Mouse (Mus musculus) forebrain, embryonic 12.5 days (tissue): ENCODE measurements around the gene Cnn3. TPM values are rescaled to one million over a fixed set of nuclear protein-coding genes. Genes with fewer than 3 reads are reported as not detected.

ENCODE experiments used
- ATAC-seq: fragments of 200-750 bp; cut with Nextera tagmentation; 2 replicates; pipeline ENCODE4 v1.8.0; 2017; ENCODE audit warnings: moderate TSS enrichment; ENCODE audit not compliant: low FRiP score
- H3K27ac ChIP-seq: fragments of 300-500 bp; sonication (generic); 2 replicates; pipeline ENCODE4 v1.5.1; 2016; ENCODE audit warnings: mild to moderate bottlenecking
- H3K27me3 ChIP-seq: fragments of 300-500 bp; sonication (generic); 2 replicates; pipeline ENCODE4 v1.6.1; 2016; ENCODE audit warnings: mild to moderate bottlenecking
- H3K36me3 ChIP-seq: fragments of 300-500 bp; sonication (generic); replicated peaks from 2 replicates; pipeline ENCODE4 v1.6.1; 2016; ENCODE audit warnings: mild to moderate bottlenecking
- H3K4me1 ChIP-seq: fragments of 300-500 bp; sonication (generic); 2 replicates; pipeline ENCODE4 v1.6.1; 2016
- H3K4me2 ChIP-seq: fragments of 300-500 bp; sonication (generic); 2 replicates; pipeline ENCODE4 v1.6.1; 2016; ENCODE audit warnings: mild to moderate bottlenecking, moderate library complexity
- H3K4me3 ChIP-seq: fragments of 300-500 bp; sonication (generic); replicated peaks from 2 replicates; pipeline ENCODE4 v1.5.1; 2016; ENCODE audit warnings: mild to moderate bottlenecking
- H3K9ac ChIP-seq: fragments of 300-500 bp; sonication (generic); 2 replicates; pipeline ENCODE4 v1.6.1; 2016; ENCODE audit warnings: mild to moderate bottlenecking
- H3K9me3 ChIP-seq: fragments of 300-500 bp; sonication (generic); 2 replicates; pipeline ENCODE4 v1.6.1; 2016
- whole genome bisulfite sequencing: fragments of 180-500 bp; shearing (Covaris S2); methylation state at CpG from one replicate; pipeline ENCODE4 v1.1.7; 2016; 5-methylcytosine and 5-hydroxymethylcytosine counted together
- polyA plus RNA-seq: library from polyadenylated mRNA; unstranded; fragments of >200 nt; fragmentation: Nextera tagmentation; extraction: Ambion mirVana; gene quantifications from 2 replicates; pipeline ENCODE4 v1.2.1, GENCODE M21; 2016

The Cnn3 gene
- polyA plus RNA-seq, 1 experiment from 2014 or later, result 831 TPM

GRCm38 (mm10) chr3:121402096-121402495, 24.2 kb upstream of the Cnn3 start:
- H3K9me3 ChIP-seq, result no peaks in the 10 kb centered on the region
- no peaks in the 10 kb centered on the region for H3K27me3 ChIP-seq
- H3K9ac ChIP-seq, result no peak overlapping the region
- no peak overlapping the region for H3K4me2 ChIP-seq
- no peak overlapping the region for H3K4me3 ChIP-seq
- WGBS, result 84% methylated on average over 6 of the region's 6 CpGs
- H3K27ac ChIP-seq, result no peak overlapping the region
- no peaks in the 10 kb centered on the region for H3K36me3 ChIP-seq
- ATAC-seq, result no peak
- H3K4me1 ChIP-seq, result no peaks in the 10 kb centered on the region

- ATAC-seq, result no peak
- Histone ChIP-seq H3K27ac (no peak overlapping the region), H3K36me3 (no peaks in the 10 kb centered on the region), H3K27me3 (no peaks in the 10 kb centered on the region), H3K9me3 (no peaks in the 10 kb centered on the region), H3K4me3 (no peak overlapping the region), H3K4me2 (no peak overlapping the region), H3K9ac (no peak overlapping the region), H3K4me1 (no peaks in the 10 kb centered on the region)
- WGBS, result 15% methylated on average over 5 of the region's 5 CpGs
These were observed 22.8 kb upstream of the Cnn3 start for GRCm38 (mm10) chr3:121403449-121403848.

- 82% methylated on average over 5 of the region's 5 CpGs for WGBS
- no peak for ATAC-seq
- Histone ChIP-seq H3K4me3 (no peak overlapping the region), H3K4me2 (no peak overlapping the region), H3K36me3 (no peaks in the 10 kb centered on the region), H3K4me1 (no peaks in the 10 kb centered on the region), H3K9ac (no peak overlapping the region), H3K9me3 (no peaks in the 10 kb centered on the region), H3K27ac (no peak overlapping the region), H3K27me3 (no peaks in the 10 kb centered on the region)
These were observed 21.2 kb upstream of the Cnn3 start for GRCm38 (mm10) chr3:121405101-121405500.

GRCm38 (mm10) chr3:121407417-121407816, 18.9 kb upstream of the Cnn3 start:
- H3K4me2 ChIP-seq, result no peak overlapping the region
- no peak overlapping the region for H3K9ac ChIP-seq
- H3K27ac ChIP-seq, result no peak overlapping the region
- WGBS, result 85% methylated on average over 9 of the region's 9 CpGs
- H3K9me3 ChIP-seq, result no peaks in the 10 kb centered on the region
- no peaks in the 10 kb centered on the region for H3K36me3 ChIP-seq
- no peak overlapping the region for H3K4me3 ChIP-seq
- H3K4me1 ChIP-seq, result no peaks in the 10 kb centered on the region
- H3K27me3 ChIP-seq, result no peaks in the 10 kb centered on the region
- ATAC-seq, result no peak

- H3K4me3 ChIP-seq, result no peak overlapping the region
- no peaks in the 10 kb centered on the region for H3K4me1 ChIP-seq
- H3K27me3 ChIP-seq, result no peaks in the 10 kb centered on the region
- H3K36me3 ChIP-seq, result no peaks in the 10 kb centered on the region
- H3K9ac ChIP-seq, result no peak overlapping the region
- no peak overlapping the region for H3K4me2 ChIP-seq
- ATAC-seq, result no peak
- WGBS, result 94% methylated on average over 3 of the region's 3 CpGs
- no peak overlapping the region for H3K27ac ChIP-seq
- H3K9me3 ChIP-seq, result no peaks in the 10 kb centered on the region
These were observed 17.9 kb upstream of the Cnn3 start for GRCm38 (mm10) chr3:121408386-121408785.

- no peak overlapping the region for H3K27ac ChIP-seq
- no peak overlapping the region for H3K9ac ChIP-seq
- no peaks in the 10 kb centered on the region for H3K27me3 ChIP-seq
- no peaks in the 10 kb centered on the region for H3K36me3 ChIP-seq
- H3K4me3 ChIP-seq, result no peak overlapping the region
- WGBS, result 83% methylated on average over 6 of the region's 6 CpGs
- no peaks in the 10 kb centered on the region for H3K9me3 ChIP-seq
- ATAC-seq, result no peak
- no peak overlapping the region for H3K4me2 ChIP-seq
- H3K4me1 ChIP-seq, result no peaks in the 10 kb centered on the region
These were observed 14.8 kb upstream of the Cnn3 start for GRCm38 (mm10) chr3:121411450-121411849.

- Histone ChIP-seq H3K9ac (no peak overlapping the region), H3K4me1 (peaks cover 12% of the 10 kb centered on the region), H3K9me3 (no peaks in the 10 kb centered on the region), H3K4me2 (no peak overlapping the region), H3K36me3 (no peaks in the 10 kb centered on the region), H3K4me3 (no peak overlapping the region), H3K27me3 (no peaks in the 10 kb centered on the region), H3K27ac (no peak overlapping the region)
- no peak for ATAC-seq
- WGBS, result 71% methylated on average over 5 of the region's 5 CpGs
These were observed 9.8 kb upstream of the Cnn3 start for GRCm38 (mm10) chr3:121416171-121417154.

GRCm38 (mm10) chr3:121417379-121418250, 8.7 kb upstream of the Cnn3 start:
- peaks cover 12% of the 10 kb centered on the region for H3K4me1 ChIP-seq
- ATAC-seq, result peak; percentile 67
- no peak overlapping the region for H3K9ac ChIP-seq
- no peak overlapping the region for H3K4me2 ChIP-seq
- WGBS, result 33% methylated on average over 14 of the region's 14 CpGs
- H3K36me3 ChIP-seq, result no peaks in the 10 kb centered on the region
- H3K9me3 ChIP-seq, result no peaks in the 10 kb centered on the region
- H3K4me3 ChIP-seq, result no peak overlapping the region
- H3K27me3 ChIP-seq, result no peaks in the 10 kb centered on the region
- H3K27ac ChIP-seq, result 0 out of 2 replicates have a peak overlapping the region, but pooled peaks have one; percentile 36

GRCm38 (mm10) chr3:121418251-121418601, 8.1 kb upstream of the Cnn3 start:
- Histone ChIP-seq H3K27ac (no peak overlapping the region), H3K9me3 (no peaks in the 10 kb centered on the region), H3K27me3 (0 out of 2 replicates have a peak, but pooled peaks cover 2% of the 10 kb centered on the region), H3K4me3 (no peak overlapping the region), H3K36me3 (no peaks in the 10 kb centered on the region), H3K4me2 (no peak overlapping the region), H3K4me1 (peaks cover 12% of the 10 kb centered on the region), H3K9ac (no peak overlapping the region)
- no peak for ATAC-seq
- 11% methylated on average over 6 of the region's 6 CpGs for WGBS

GRCm38 (mm10) chr3:121418850-121419435, 7.4 kb upstream of the Cnn3 start:
- 82% methylated on average over 9 of the region's 9 CpGs for WGBS
- no peak overlapping the region for H3K27ac ChIP-seq
- ATAC-seq, result no peak

GRCm38 (mm10) chr3:121422405-121422804, 3.9 kb upstream of the Cnn3 start:
- Histone ChIP-seq H3K27me3 (peaks cover 8% of the 10 kb centered on the region; the same call in 1 of the 2 replicates), H3K9ac (no peak overlapping the region), H3K4me2 (no peak overlapping the region), H3K9me3 (no peaks in the 10 kb centered on the region), H3K4me3 (no peak overlapping the region), H3K27ac (no peak overlapping the region), H3K36me3 (no peaks in the 10 kb centered on the region), H3K4me1 (peaks cover 19% of the 10 kb centered on the region)
- WGBS, result 80% methylated on average over 8 of the region's 8 CpGs
- ATAC-seq, result no peak

More at GRCm38 (mm10) chr3:121418850-121419435, 7.4 kb upstream of the Cnn3 start:
- Histone ChIP-seq H3K4me3 (no peak overlapping the region), H3K27me3 (0 out of 2 replicates have a peak, but pooled peaks cover 2% of the 10 kb centered on the region), H3K4me2 (no peak overlapping the region), H3K9me3 (no peaks in the 10 kb centered on the region), H3K36me3 (no peaks in the 10 kb centered on the region), H3K4me1 (peaks cover 12% of the 10 kb centered on the region), H3K9ac (no peak overlapping the region)
